Mouse (Mus musculus) heart, embryonic 14.5 days (tissue): Measurements from ENCODE around the gene Atf4. TPM values are rescaled to one million over a fixed set of nuclear protein-coding genes. Genes with fewer than 3 reads are reported as not detected.

Experiments used
- ATAC-seq: fragments of 200-750 bp; cut with Nextera tagmentation; 2 replicates; pipeline ENCODE4 v1.8.0; 2017; ENCODE audit warnings: low read depth, moderate TSS enrichment; ENCODE audit not compliant: insufficient number of reproducible peaks, insufficient read depth, low FRiP score
- H3K27ac ChIP-seq, 2 experiments: fragments of 200-500 bp in 1 of 2; fragments of 300-500 bp in 1 of 2; sonication (generic) in 1 of 2; replicated peaks in 1 of 2; 2 replicates each; pipeline ENCODE4 v1.5.1; 2012 to 2014; ENCODE audit warnings: low read depth in 2 of 2, low read length in 2 of 2, control low read depth in 1 of 2, mild to moderate bottlenecking in 1 of 2, mixed read lengths in 1 of 2; ENCODE audit not compliant: control insufficient read depth in 1 of 2, insufficient read depth in 1 of 2
- H3K27me3 ChIP-seq: fragments of 300-500 bp; sonication (generic); 2 replicates; pipeline ENCODE4 v1.6.1; 2014; ENCODE audit warnings: mild to moderate bottlenecking, low read length, control low read depth; ENCODE audit not compliant: control insufficient read depth, insufficient read depth
- H3K36me3 ChIP-seq: fragments of 300-500 bp; sonication (generic); 2 replicates; pipeline ENCODE4 v1.6.1; 2014; ENCODE audit warnings: mild to moderate bottlenecking, control low read depth, low read length, mixed read lengths; ENCODE audit not compliant: control insufficient read depth, insufficient read depth
- H3K4me1 ChIP-seq, 2 experiments: fragments of 200-500 bp in 1 of 2; fragments of 300-500 bp in 1 of 2; sonication (generic) in 1 of 2; 2 replicates each; pipeline ENCODE4 v1.6.1; 2012 to 2014; ENCODE audit warnings: low read length in 2 of 2, control low read depth in 1 of 2, mixed read lengths in 1 of 2; ENCODE audit not compliant: control insufficient read depth in 2 of 2, insufficient read depth in 2 of 2
- H3K4me2 ChIP-seq: fragments of 300-500 bp; sonication (generic); 2 replicates; pipeline ENCODE4 v1.6.1; 2014; ENCODE audit warnings: mild to moderate bottlenecking, low read length
- H3K4me3 ChIP-seq, 2 experiments: fragments of 200-500 bp in 1 of 2; fragments of 300-500 bp in 1 of 2; sonication (generic) in 1 of 2; 2 replicates each; pipeline ENCODE4 v1.5.1; 2012 to 2014; ENCODE audit warnings: low read length in 2 of 2, mild to moderate bottlenecking in 2 of 2, control low read depth in 1 of 2, low read depth in 1 of 2, moderate library complexity in 1 of 2; ENCODE audit not compliant: control insufficient read depth in 1 of 2, insufficient read depth in 1 of 2
- H3K9ac ChIP-seq: fragments of 300-500 bp; sonication (generic); 2 replicates; pipeline ENCODE4 v1.6.1; 2014; ENCODE audit warnings: mild to moderate bottlenecking, low read length
- H3K9me3 ChIP-seq: fragments of 300-500 bp; sonication (generic); 2 replicates; pipeline ENCODE4 v1.6.1; 2016; ENCODE audit warnings: low read length, control low read depth; ENCODE audit not compliant: control insufficient read depth
- WGBS: fragments of 180-500 bp; shearing (Covaris S2); extraction: QIAGEN DNeasy Blood & Tissue Kit; methylation state at CpG from one replicate; pipeline ENCODE4 v1.1.7; 2014; 5-methylcytosine and 5-hydroxymethylcytosine counted together
- polyA plus RNA-seq: library from polyadenylated mRNA; unstranded; fragments of >200 nt; fragmentation: Nextera tagmentation; extraction: Ambion mirVana; gene quantifications from 2 replicates; pipeline ENCODE4 v1.2.1, GENCODE M21; 2014

The Atf4 gene
- polyA plus RNA-seq, 1 experiment from 2014 or later = 71.5 TPM

DNA sequence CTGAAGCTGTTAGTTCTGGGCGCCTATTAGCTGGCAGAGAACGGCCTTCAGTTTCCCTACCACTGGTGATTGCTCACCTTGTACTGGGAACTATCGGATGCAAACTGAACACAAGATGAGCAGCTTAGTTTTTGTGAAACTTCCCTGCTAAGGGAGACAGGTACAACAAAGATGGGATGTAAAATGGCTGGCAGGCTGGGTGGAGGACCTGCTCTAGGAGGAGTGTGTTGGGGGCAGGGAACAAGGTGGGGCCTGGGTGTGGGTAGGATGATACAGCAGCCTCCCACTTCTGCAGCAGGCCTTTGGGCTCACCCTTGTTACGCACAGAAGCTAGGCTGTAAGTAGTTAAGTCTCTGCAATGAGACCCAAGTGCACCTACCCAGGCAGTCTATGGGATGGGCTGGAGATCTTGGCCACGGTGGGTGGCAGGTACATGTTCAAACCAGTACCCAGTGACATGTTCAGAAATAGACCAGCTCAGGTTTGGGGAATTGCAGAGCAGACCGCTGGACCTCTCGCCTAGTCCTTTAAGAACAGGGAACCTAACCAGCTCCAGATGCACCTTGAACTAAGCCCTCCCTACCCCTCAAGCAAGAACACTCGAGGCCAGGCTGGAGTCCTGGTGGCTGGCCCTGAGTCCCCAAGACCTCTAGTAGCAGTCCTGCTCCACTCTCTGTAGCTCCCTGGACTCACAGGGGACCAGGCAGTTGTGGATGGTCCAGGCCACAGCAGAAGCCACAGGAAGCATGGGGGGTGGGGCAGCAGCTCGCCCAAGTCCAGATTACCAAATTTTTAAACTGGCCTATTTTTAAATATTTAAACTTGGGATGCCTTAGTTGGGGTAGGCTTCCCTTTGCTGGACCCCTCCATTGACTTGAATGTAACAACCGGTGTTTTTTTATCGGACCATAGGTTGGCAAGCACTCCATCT is 3.5 kb downstream of the Atf4 start:
- Histone ChIP-seq H3K27me3 (no peaks in the 10 kb centered on the region), H3K9ac (no peak overlapping the region), H3K36me3 (peaks cover 50% of the 10 kb centered on the region), H3K4me2 (peak overlapping the region; percentile 95), H3K4me1 (peaks cover 12 to 39% of the 10 kb centered on the region in 2 experiments), H3K27ac (peak overlapping the region; percentile 6 to 99; a peak in 3 of 4 replicates), H3K9me3 (no peaks in the 10 kb centered on the region), H3K4me3 (no peak overlapping the region; a peak in 1 of 4 replicates)
- 53% methylated on average over 11 of the region's 11 CpGs for WGBS
- ATAC-seq = no peak

DNA sequence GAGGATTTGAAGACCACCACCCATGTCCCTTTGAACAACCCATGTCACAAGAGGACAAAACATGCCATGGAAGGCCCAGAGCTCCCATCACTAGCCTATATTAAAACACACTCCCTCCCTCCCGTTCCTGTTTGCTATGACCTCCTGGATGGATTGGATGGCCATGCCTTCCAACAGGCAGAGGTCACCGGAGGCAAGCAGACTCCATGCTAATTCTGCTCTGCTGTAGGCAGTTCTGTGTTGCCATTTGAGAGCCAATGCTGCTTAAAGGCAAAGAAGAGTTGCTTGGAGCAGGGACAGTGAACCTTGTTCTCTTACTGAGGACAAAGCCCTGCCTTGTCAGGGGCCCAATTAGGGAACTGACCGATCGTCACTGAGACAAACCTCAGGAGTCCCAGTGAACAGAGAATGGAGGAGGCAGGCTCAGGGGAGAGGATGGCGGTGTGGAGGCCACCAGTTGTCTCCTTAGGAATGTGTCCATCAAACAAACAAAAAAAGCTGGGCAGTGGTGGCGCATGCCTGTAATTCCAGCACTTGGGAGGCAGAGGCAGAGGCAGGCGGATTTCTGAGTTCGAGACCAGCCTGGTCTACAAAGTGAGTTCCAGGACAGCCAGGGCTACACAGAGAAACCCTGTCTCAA is 4.5 kb downstream of the Atf4 start:
- WGBS = 71% methylated on average over 8 of the region's 8 CpGs
- H3K27me3 ChIP-seq = no peaks in the 10 kb centered on the region
- H3K4me2 ChIP-seq = no peak overlapping the region
- H3K9me3 ChIP-seq = no peaks in the 10 kb centered on the region
- H3K36me3 ChIP-seq = peaks cover 50% of the 10 kb centered on the region
- H3K27ac ChIP-seq = peak overlapping the region in 1 of 2 experiments; percentile 99; a peak in 1 of 4 replicates
- no peak overlapping the region for H3K4me3 ChIP-seq
- no peak for ATAC-seq
- H3K4me1 ChIP-seq = peaks cover 12 to 31% of the 10 kb centered on the region in 2 experiments
- no peak overlapping the region for H3K9ac ChIP-seq

DNA sequence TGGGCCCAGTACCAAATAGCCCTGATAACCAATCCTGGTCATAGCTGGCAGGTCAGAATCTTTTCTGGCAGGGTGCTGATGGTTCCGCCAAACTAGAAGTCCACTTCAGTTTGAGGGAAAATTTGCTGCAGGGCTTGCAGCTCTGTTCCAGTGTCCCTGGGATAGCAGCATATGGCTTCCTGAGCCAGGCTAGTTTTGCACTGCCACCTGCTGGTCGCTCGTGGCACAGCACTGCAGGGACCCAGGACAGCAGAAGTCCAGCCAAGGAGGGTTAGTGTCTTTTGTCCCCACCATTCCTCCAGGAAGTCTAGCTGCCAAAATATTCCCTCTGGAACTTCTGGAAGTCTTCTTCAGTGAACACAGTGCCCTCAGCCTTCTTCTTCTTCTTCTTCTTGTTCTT is 5.7 kb downstream of the Atf4 start:
- Histone ChIP-seq H3K9ac (no peak overlapping the region), H3K27ac (no peak overlapping the region), H3K9me3 (no peaks in the 10 kb centered on the region), H3K4me3 (no peak overlapping the region), H3K4me2 (no peak overlapping the region), H3K27me3 (no peaks in the 10 kb centered on the region), H3K36me3 (peaks cover 50% of the 10 kb centered on the region), H3K4me1 (peaks cover 12 to 30% of the 10 kb centered on the region in 2 experiments)
- 8% methylated on average over 3 of the region's 3 CpGs for WGBS
- ATAC-seq = no peak

DNA sequence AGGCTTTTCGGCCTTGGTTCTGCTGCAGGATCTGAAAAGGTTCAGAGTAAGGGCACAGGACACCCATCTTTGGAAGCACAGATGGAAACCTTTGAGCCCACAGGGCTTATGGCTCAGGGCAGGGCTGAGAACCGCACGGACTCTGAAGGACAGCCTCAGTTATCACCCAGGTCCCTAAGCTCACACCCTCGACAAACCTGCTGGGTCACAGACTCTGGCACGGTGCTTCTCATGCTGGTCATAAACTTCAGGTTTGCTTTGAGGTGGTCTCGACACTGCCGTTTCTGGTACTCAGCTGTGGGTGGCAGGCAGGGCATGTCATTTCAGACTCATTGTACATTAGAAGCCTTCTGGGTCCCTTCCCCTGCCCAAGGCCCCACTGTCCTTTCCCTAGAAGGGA is 6.1 kb downstream of the Atf4 start:
- no peak overlapping the region for H3K27ac ChIP-seq
- 79% methylated on average over 7 of the region's 7 CpGs for WGBS

DNA sequence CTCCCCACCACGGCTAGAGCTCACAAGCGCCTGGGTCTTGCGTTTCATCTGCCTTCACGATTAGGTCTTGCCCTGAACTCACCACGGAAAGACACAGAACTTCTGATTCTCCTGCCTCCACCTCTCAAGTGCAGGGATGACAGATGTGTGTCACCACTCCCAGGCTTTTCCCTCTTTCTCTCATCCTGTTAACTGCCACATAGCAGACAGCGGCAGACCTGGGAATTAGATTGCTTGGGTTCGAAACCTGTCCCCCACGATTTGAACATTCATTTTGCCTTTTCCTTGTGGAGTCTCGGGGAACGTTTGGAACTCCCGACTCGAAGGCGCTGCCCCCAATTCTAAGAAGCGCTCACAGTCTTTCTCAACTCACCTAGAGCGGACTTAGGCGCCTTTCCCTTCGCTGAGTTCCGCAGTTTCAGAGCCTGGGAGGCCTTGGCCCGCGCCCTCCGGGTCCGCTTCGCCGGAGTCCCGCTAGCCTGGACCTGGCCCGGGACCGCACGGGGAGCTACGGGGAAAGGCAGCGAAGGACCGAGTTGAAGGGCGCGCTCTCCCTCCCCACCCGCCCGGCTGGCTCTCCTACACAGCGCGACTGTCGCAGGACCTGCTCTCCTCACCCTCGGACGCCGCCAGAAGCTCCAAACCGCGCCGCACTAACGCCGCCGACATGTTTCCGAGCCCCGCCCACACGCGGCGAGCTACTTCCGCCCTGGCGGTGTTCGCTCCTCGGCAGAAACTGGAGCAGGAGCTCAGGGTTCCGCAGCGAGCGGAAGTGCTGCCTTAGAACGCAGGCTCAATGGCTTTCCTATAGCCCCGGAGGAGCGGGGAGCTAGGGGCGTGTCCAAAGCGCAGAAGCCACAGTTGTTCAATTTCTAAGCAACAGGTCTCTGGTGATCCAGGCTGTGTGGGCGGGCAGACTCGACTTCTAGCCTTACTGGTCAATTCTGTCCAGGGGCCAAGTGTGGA is 8.9 kb downstream of the Atf4 start, which contains the start of gene Rps19bp1:
Gene Rps19bp1 (minus strand): TSS at position 706 of the 966 bp plus-strand sequence.
- Histone ChIP-seq H3K4me1 (peaks cover 4 to 11% of the 10 kb centered on the region in 2 experiments; a peak in 3 of 4 replicates), H3K27ac (peak within 1 kb of the TSS; percentile 60 to 68), H3K9me3 (no peaks in the 10 kb centered on the region), H3K36me3 (peaks cover 20% of the 10 kb centered on the region), H3K9ac (peak within 1 kb of the TSS; percentile 87), H3K4me2 (peak within 1 kb of the TSS; percentile 87), H3K4me3 (peak within 1 kb of the TSS; percentile 69 to 83), H3K27me3 (no peaks in the 10 kb centered on the region)
- ATAC-seq = peak; percentile 82
- WGBS = under 1% methylated on average over 64 of the region's 66 CpGs

More for the DNA sequence above, 6.1 kb downstream of the Atf4 start:
- no peaks in the 10 kb centered on the region for H3K27me3 ChIP-seq
- no peak for ATAC-seq
- no peak overlapping the region for H3K4me2 ChIP-seq
- peaks cover 48% of the 10 kb centered on the region for H3K36me3 ChIP-seq
- H3K4me1 ChIP-seq = peaks cover 12 to 30% of the 10 kb centered on the region in 2 experiments
- H3K9ac ChIP-seq = no peak overlapping the region
- H3K4me3 ChIP-seq = no peak overlapping the region
- no peaks in the 10 kb centered on the region for H3K9me3 ChIP-seq

DNA sequence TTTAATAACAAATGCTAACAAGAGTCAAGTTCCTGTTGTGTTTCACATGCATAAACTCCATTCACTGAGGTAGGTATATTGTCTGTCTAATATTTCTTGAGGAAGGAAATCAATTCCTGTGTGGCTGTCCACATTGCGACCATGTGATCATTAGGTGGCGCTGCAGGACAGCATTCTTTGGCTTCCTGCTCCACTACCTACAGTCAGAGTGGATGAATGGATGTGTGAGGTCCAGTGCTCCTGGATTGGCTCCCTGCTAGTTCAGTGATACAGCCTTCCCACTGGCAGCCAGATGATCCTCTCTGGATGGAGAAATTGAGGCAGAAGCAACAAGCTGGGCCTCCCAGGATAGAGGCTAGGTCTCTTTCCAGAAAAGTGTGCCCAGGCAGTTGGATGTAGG is 11.3 kb downstream of the Atf4 start:
- H3K36me3 ChIP-seq = 0 out of 2 replicates have a peak, but pooled peaks cover 4% of the 10 kb centered on the region
- no peak overlapping the region for H3K9ac ChIP-seq
- peaks cover 4 to 11% of the 10 kb centered on the region in 2 experiments; a peak in 3 of 4 replicates for H3K4me1 ChIP-seq
- WGBS = 0% methylated on average over 2 of the region's 2 CpGs
- H3K27me3 ChIP-seq = no peaks in the 10 kb centered on the region
- 0 out of 2 replicates have a peak, but pooled peaks cover 2% of the 10 kb centered on the region for H3K9me3 ChIP-seq
- no peak overlapping the region for H3K27ac ChIP-seq
- ATAC-seq = no peak
- H3K4me3 ChIP-seq = no peak overlapping the region
- no peak overlapping the region for H3K4me2 ChIP-seq
